Mouse (Mus musculus) midbrain, embryonic 16.5 days (tissue): ENCODE data around the gene Arhgap10. TPM values are rescaled to one million over a fixed set of nuclear protein-coding genes. Genes with fewer than 3 reads are reported as not detected.

Experiments
- ATAC-seq: fragments of 200-750 bp; cut with Nextera tagmentation; 2 replicates; pipeline ENCODE4 v1.8.0; 2017; ENCODE audit warnings: moderate TSS enrichment
- H3K27ac ChIP-seq: fragments of 300-500 bp; sonication (generic); 2 replicates; pipeline ENCODE4 v1.5.1; 2014; ENCODE audit warnings: mild to moderate bottlenecking, low read length, mixed read lengths
- H3K27me3 ChIP-seq: fragments of 300-500 bp; sonication (generic); 2 replicates; pipeline ENCODE4 v1.6.1; 2014; ENCODE audit warnings: low read depth, low read length, mixed read lengths; ENCODE audit not compliant: control insufficient read depth, insufficient read depth
- H3K36me3 ChIP-seq: fragments of 300-500 bp; sonication (generic); 2 replicates; pipeline ENCODE4 v1.6.1; 2014; ENCODE audit warnings: mild to moderate bottlenecking, low read length, moderate library complexity, mixed read lengths; ENCODE audit not compliant: control insufficient read depth, insufficient read depth
- H3K4me1 ChIP-seq: fragments of 300-500 bp; sonication (generic); 2 replicates; pipeline ENCODE4 v1.6.1; 2014; ENCODE audit warnings: mild to moderate bottlenecking, low read length, mixed read lengths; ENCODE audit not compliant: control insufficient read depth, insufficient read depth
- H3K4me2 ChIP-seq: fragments of 300-500 bp; sonication (generic); 2 replicates; pipeline ENCODE4 v1.6.1; 2014; ENCODE audit warnings: mild to moderate bottlenecking, low read length, mixed read lengths
- H3K4me3 ChIP-seq: fragments of 300-500 bp; sonication (generic); 2 replicates; pipeline ENCODE4 v1.5.1; 2014; ENCODE audit warnings: low read depth, mild to moderate bottlenecking, low read length, moderate library complexity, mixed read lengths
- H3K9ac ChIP-seq: fragments of 300-500 bp; sonication (generic); 2 replicates; pipeline ENCODE4 v1.6.1; 2014; ENCODE audit warnings: low read depth, low read length, mixed read lengths
- H3K9me3 ChIP-seq: fragments of 300-500 bp; sonication (generic); replicated peaks from 2 replicates; pipeline ENCODE4 v1.6.1; 2014; ENCODE audit warnings: mild to moderate bottlenecking, low read length, mixed read lengths; ENCODE audit not compliant: control insufficient read depth, poor library complexity, severe bottlenecking
- WGBS: fragments of 180-500 bp; shearing (Covaris S2); extraction: QIAGEN DNeasy Blood & Tissue Kit; methylation state at CpG from one replicate; pipeline ENCODE4 v1.1.7; 2014; 5-methylcytosine and 5-hydroxymethylcytosine counted together
- polyA plus RNA-seq: library from polyadenylated mRNA; unstranded; fragments of >200 nt; fragmentation: Nextera tagmentation; extraction: Ambion mirVana; gene quantifications from 2 replicates; pipeline ENCODE4 v1.2.1, GENCODE M21; 2015

Gene Arhgap10
- polyA plus RNA-seq, 1 experiment from 2014 or later: 2.8 TPM

DNA sequence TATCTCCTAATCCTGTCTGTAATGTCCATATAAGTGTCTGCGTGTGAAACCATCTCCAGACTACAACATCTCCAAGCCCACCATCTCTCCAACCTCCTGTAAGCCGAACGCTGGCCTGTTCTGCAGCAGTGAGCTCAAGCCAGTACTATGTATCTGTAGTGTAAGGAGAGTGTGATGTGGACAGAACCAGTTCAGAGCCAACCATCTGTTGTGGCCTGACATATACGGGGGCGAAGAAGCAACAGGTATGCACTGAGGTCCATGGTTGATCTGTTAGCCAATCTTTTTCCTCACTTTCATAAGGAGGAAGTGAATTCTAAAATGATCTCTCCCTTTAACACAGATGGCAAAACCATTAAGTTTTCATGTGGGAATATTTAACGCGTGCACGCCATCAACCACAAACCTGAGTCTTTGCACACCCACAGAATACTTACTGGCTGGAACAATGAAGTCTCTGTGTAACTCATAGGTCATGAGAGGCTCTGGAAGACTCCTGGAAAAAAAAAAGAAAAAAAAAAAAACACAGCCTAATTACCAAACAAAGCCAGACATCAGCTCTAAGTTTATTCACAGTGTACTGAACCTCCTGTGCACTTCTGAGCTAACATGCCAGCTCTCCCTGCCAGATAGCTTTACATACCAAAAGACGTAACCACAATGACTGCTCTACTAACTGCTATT lies 166.4 kb downstream of the Arhgap10 start:
- WGBS: 82% methylated on average over 9 of the region's 9 CpGs
- no peak for ATAC-seq
- Histone ChIP-seq H3K4me2 (no peak overlapping the region), H3K36me3 (no peaks in the 10 kb centered on the region), H3K9me3 (no peaks in the 10 kb centered on the region), H3K27ac (no peak overlapping the region), H3K27me3 (no peaks in the 10 kb centered on the region), H3K9ac (no peak overlapping the region), H3K4me3 (no peak overlapping the region), H3K4me1 (no peaks in the 10 kb centered on the region)

DNA sequence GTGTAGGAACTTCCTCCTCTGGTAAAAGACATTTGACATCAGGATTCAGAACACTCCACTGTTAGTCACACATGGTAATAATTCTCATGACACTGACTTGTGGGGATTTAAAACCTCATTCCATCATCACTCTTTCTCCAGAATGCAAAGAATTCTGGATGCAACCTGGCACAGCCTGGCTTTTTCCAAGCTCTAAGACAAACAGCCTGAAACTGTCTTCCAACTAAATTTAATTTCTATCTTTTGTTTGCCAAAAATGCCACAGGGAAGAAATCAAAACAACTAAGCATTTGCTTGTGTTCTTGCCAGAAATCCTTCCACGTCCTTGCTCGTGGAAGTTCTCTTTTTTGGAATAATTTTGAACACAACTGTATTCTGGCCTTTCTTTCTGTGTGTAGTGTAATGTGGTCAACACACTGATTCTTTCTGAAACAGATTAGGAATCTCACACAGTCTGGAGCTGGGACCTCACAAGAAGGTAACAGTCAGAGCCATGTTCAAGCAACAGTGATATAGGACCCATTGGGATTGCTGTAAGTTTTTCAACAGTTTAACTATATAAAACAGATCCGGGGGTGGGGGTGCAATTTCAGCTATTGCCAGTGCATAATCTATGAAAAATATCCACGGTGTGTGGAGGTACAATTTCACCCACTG lies 167.5 kb downstream of the Arhgap10 start:
- Histone ChIP-seq H3K4me1 (no peaks in the 10 kb centered on the region), H3K4me3 (no peak overlapping the region), H3K9ac (no peak overlapping the region), H3K4me2 (no peak overlapping the region), H3K27me3 (no peaks in the 10 kb centered on the region), H3K27ac (no peak overlapping the region), H3K36me3 (no peaks in the 10 kb centered on the region), H3K9me3 (no peaks in the 10 kb centered on the region)
- no peak for ATAC-seq
- 86% methylated on average over 4 of the region's 4 CpGs for WGBS

DNA sequence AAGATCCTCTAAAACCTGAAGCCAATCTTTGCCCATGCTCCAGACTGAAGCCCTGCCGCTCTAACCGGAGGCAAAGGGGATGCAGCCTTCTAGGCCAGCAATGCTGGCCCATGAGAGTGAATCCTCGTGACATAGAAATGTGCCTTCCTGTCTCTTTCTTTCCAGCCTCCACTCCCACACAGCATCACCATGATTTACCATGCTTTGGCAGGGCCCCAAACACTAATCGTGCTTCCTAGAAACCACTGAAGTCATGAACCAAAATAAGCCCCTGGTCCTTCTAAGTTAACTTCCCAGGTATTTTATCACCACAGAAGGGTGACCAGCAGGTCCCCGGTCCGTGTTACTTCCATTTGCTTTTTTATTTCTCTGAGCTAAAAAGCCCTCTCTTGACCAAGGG lies 173.8 kb downstream of the Arhgap10 start:
- no peak for ATAC-seq
- Histone ChIP-seq H3K4me2 (no peak overlapping the region), H3K9me3 (no peaks in the 10 kb centered on the region), H3K4me3 (no peak overlapping the region), H3K27me3 (no peaks in the 10 kb centered on the region), H3K4me1 (no peaks in the 10 kb centered on the region), H3K36me3 (no peaks in the 10 kb centered on the region), H3K9ac (no peak overlapping the region), H3K27ac (no peak overlapping the region)
- 94% methylated on average over 6 of the region's 6 CpGs for WGBS

DNA sequence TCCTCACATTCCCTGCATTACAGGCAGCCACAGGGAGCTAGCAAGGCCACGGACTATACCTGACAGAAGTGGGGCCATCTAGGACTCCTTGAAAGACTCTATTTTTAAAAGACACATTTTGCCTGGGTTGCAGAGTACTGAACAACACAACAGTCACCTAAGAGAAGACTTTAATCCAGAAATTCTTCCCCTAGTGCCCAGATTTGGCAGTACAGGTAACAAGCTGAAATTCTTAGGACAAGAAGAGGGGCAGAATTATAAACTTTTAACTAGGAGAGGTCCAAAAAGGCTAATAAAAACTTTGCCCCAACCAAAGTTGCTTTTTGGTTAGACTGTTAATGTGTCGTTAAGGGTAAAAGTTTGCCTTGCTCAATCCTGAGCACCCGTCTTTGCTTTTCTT lies 174.4 kb downstream of the Arhgap10 start:
- 95% methylated on average over 3 of the region's 3 CpGs for WGBS

DNA sequence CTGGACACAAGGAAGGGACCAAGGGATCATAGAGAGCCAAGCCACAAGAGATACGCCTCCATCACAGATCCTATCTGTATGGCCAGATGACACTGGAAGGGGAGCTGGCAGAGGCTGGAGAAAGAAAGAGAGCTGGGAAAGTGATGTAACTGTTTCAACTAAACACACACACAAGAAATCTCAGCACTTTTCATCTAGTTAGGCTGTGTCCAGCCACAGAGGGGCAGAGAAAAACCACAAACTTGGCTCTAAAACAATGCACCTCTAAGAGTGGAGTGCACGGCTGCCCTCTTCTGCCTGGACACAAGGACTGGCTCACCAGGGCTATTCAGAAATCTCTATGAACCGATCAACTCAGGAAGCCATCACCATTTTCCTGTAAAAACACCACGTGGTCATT lies 175.6 kb downstream of the Arhgap10 start:
- H3K4me3 ChIP-seq: no peak overlapping the region
- 78% methylated on average over 4 of the region's 4 CpGs for WGBS
- no peak overlapping the region for H3K4me2 ChIP-seq
- no peak for ATAC-seq
- H3K4me1 ChIP-seq: no peaks in the 10 kb centered on the region
- no peak overlapping the region for H3K27ac ChIP-seq
- no peaks in the 10 kb centered on the region for H3K27me3 ChIP-seq
- H3K36me3 ChIP-seq: no peaks in the 10 kb centered on the region
- no peak overlapping the region for H3K9ac ChIP-seq
- no peaks in the 10 kb centered on the region for H3K9me3 ChIP-seq

More for the DNA sequence above, 174.4 kb downstream of the Arhgap10 start:
- ATAC-seq: no peak
- Histone ChIP-seq H3K4me1 (no peaks in the 10 kb centered on the region), H3K9ac (no peak overlapping the region), H3K36me3 (no peaks in the 10 kb centered on the region), H3K4me2 (no peak overlapping the region), H3K4me3 (no peak overlapping the region), H3K27ac (no peak overlapping the region), H3K9me3 (no peaks in the 10 kb centered on the region), H3K27me3 (no peaks in the 10 kb centered on the region)

DNA sequence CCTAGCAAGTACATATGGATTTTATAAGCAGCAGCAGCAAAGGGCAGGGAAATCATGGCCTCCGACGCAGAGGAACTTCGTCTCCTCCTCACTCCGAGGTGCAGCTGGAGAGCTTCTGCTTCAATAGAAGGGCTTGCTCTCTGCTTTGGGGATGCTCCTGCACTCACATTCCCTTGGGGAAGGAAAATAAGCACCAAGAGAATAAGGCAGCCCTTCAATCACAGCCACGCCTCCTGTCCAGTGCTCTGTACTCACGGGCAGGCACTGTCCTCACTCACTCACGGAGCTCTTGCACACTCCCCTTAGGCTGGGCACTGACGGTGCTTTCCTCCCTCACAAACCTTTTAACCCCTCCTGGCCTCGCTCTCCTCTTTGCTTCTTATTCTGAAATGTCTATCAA lies 176.4 kb downstream of the Arhgap10 start:
- no peak overlapping the region for H3K4me3 ChIP-seq
- no peaks in the 10 kb centered on the region for H3K27me3 ChIP-seq
- H3K27ac ChIP-seq: no peak overlapping the region
- WGBS: 57% methylated on average over 9 of the region's 9 CpGs
- no peak overlapping the region for H3K4me2 ChIP-seq
- no peaks in the 10 kb centered on the region for H3K36me3 ChIP-seq
- ATAC-seq: no peak
- H3K9me3 ChIP-seq: no peaks in the 10 kb centered on the region
- no peaks in the 10 kb centered on the region for H3K4me1 ChIP-seq
- no peak overlapping the region for H3K9ac ChIP-seq

DNA sequence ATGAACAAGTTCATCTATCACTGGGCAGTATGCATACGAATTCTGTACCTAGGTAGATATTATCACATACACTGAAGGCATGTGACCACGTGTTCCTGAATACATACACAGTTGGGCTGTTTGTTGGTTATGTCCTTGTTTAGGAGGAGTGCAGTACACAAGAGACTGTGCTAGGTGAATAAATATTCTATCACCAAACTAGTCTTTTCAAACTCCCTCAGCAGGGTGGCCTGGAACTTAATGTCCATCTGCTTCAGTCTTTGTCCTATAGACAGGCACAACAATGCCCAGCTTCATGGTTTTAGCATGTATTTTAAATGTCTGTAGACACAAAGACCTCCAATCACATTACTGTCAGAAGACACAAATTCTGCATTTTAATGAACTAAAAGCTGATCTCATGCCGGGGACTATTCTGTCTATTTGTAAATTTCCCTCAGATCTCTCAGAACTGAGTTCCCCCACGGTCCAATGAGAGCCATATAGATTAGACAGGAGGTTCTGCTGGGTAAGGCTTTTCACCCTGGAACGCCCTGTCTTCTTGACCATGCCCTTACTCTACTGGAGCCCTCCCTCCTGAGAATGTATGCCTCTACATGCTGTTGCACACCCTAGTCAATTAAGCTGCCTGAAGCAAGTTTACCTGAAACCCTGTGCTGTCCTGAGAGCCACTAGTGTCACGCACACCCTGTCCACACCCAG lies 177.6 kb downstream of the Arhgap10 start:
- ATAC-seq: peak; percentile 46; the same call in 1 of the 2 replicates
- Histone ChIP-seq H3K4me1 (no peaks in the 10 kb centered on the region), H3K36me3 (no peaks in the 10 kb centered on the region), H3K4me3 (no peak overlapping the region), H3K9me3 (no peaks in the 10 kb centered on the region), H3K4me2 (no peak overlapping the region), H3K27me3 (no peaks in the 10 kb centered on the region), H3K9ac (no peak overlapping the region), H3K27ac (no peak overlapping the region)
- WGBS: 40% methylated on average over 6 of the region's 6 CpGs

DNA sequence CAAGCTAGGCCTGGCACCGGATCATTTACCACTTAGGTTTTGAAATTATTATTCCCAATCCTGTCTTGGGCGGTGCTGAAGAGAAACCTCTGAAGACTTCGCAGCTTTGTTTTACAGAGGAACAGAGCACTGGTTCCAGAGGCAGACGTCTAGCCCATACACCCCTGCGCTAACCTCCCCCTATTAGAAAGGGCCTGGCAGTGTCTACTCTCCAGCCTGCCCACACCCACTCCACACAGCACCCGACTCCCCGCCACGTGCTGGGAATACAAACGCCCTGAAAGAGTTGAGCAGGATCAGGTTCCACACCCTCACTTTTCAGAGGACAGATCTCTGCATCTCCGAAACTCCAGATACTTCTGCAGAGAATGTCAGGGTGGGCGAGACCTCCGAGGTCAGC lies 180.5 kb downstream of the Arhgap10 start:
- H3K27ac ChIP-seq: no peak overlapping the region
- H3K9ac ChIP-seq: no peak overlapping the region
- H3K9me3 ChIP-seq: no peaks in the 10 kb centered on the region
- 81% methylated on average over 12 of the region's 12 CpGs for WGBS
- peak; percentile 38; the same call in 1 of the 2 replicates for ATAC-seq
- no peaks in the 10 kb centered on the region for H3K27me3 ChIP-seq
- no peaks in the 10 kb centered on the region for H3K36me3 ChIP-seq
- H3K4me2 ChIP-seq: no peak overlapping the region
- no peak overlapping the region for H3K4me3 ChIP-seq
- no peaks in the 10 kb centered on the region for H3K4me1 ChIP-seq

DNA sequence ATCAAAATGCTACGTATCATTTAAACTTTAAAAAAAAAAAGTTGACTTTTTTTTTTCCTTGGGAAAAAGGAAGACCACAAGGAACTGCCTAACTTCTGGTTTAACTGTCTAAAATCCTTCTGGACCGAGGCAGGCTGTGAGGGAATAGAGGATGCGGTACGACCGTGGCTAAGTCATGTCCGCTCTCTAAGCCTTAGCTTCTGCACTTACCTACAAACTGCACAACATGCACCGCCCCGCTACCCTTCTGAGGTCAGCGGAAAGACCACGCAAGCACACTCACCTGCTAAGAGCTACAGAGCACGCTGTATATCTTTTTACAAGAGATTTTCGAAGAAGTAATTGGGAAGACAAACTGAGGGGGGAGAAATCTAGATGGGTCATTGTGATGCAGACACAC lies 186.6 kb downstream of the Arhgap10 start:
- Histone ChIP-seq H3K4me1 (no peaks in the 10 kb centered on the region), H3K9me3 (no peaks in the 10 kb centered on the region), H3K27me3 (no peaks in the 10 kb centered on the region), H3K27ac (no peak overlapping the region), H3K9ac (no peak overlapping the region), H3K36me3 (no peaks in the 10 kb centered on the region), H3K4me2 (no peak overlapping the region), H3K4me3 (no peak overlapping the region)
- no peak for ATAC-seq
- WGBS: 95% methylated on average over 12 of the region's 12 CpGs
